Mouse (Mus musculus) kidney, postnatal 10 days (tissue): ENCODE data around the gene Cdpf1.

Experiments used
- DNase-seq: peaks from one replicate; pipeline ENCODE4 v3.0.0; 2021; ENCODE audit warnings: mixed read lengths

Cdpf1 gene

GRCm38 (mm10) chr15:85811535-85812277 lies at the start of gene Cdpf1:
Gene Cdpf1 (minus strand): TSS chr15:85811697.
- peak; percentile 99 for DNase-seq

- peak; percentile 96 for DNase-seq
These were observed 48.1 kb upstream of the Cdpf1 start, which contains the start of gene Gtse1 for GRCm38 (mm10) chr15:85859490-85860031. Gene Gtse1 (plus strand): TSS chr15:85859745.

GRCm38 (mm10) chr15:85858980-85859489 lies 47.5 kb upstream of the Cdpf1 start:
- DNase-seq, result peak; percentile 38

- no peak for DNase-seq
These were observed 40.3 kb upstream of the Cdpf1 start for GRCm38 (mm10) chr15:85851656-85852392.

GRCm38 (mm10) chr15:85845071-85845470 lies 33.6 kb upstream of the Cdpf1 start:
- DNase-seq, result no peak

GRCm38 (mm10) chr15:85841796-85842360 lies 30.4 kb upstream of the Cdpf1 start:
- DNase-seq, result no peak

- peak; percentile 59 for DNase-seq
These were observed 29.5 kb upstream of the Cdpf1 start for GRCm38 (mm10) chr15:85840983-85841382.

GRCm38 (mm10) chr15:85836887-85837286 lies 25.4 kb upstream of the Cdpf1 start:
- DNase-seq, result no peak

GRCm38 (mm10) chr15:85835335-85835734 lies 23.8 kb upstream of the Cdpf1 start:
- no peak for DNase-seq

- DNase-seq, result no peak
These were observed 21.1 kb upstream of the Cdpf1 start for GRCm38 (mm10) chr15:85832599-85832998.

- peak; percentile 87 for DNase-seq
These were observed 20.6 kb upstream of the Cdpf1 start, which contains the start of gene Ttc38 for GRCm38 (mm10) chr15:85831954-85832590. Gene Ttc38 (plus strand): TSS chr15:85832306.

GRCm38 (mm10) chr15:85829470-85829869 lies 18.0 kb upstream of the Cdpf1 start:
- DNase-seq, result no peak

- no peak for DNase-seq
These were observed 16.6 kb upstream of the Cdpf1 start for GRCm38 (mm10) chr15:85828071-85828470.

GRCm38 (mm10) chr15:85826676-85827075 lies 15.2 kb upstream of the Cdpf1 start:
- no peak for DNase-seq

GRCm38 (mm10) chr15:85822011-85822359 lies 10.5 kb upstream of the Cdpf1 start:
- no peak for DNase-seq

- DNase-seq, result peak; percentile 61
These were observed 9.9 kb upstream of the Cdpf1 start, which contains the start of gene Pkdrej for GRCm38 (mm10) chr15:85821203-85822010. Gene Pkdrej (minus strand): TSS chr15:85821734.

- DNase-seq, result no peak
These were observed 1.9 kb upstream of the Cdpf1 start for GRCm38 (mm10) chr15:85813428-85813827.

- peak; percentile 53 for DNase-seq
These were observed 533 bp downstream of the Cdpf1 start for GRCm38 (mm10) chr15:85810806-85811521.

- DNase-seq, result no peak
These were observed 1.1 kb downstream of the Cdpf1 start for GRCm38 (mm10) chr15:85810462-85810805.

GRCm38 (mm10) chr15:85809091-85809490 lies 2.4 kb downstream of the Cdpf1 start:
- DNase-seq, result no peak

- no peak for DNase-seq
These were observed 3.1 kb downstream of the Cdpf1 start for GRCm38 (mm10) chr15:85808434-85808833.
